Mouse (Mus musculus): ENCODE results near the gene Pald1.
A peak's percentile ranks its signal among the peaks of the same experiment; 100 is the strongest.

The Pald1 gene

DNA sequence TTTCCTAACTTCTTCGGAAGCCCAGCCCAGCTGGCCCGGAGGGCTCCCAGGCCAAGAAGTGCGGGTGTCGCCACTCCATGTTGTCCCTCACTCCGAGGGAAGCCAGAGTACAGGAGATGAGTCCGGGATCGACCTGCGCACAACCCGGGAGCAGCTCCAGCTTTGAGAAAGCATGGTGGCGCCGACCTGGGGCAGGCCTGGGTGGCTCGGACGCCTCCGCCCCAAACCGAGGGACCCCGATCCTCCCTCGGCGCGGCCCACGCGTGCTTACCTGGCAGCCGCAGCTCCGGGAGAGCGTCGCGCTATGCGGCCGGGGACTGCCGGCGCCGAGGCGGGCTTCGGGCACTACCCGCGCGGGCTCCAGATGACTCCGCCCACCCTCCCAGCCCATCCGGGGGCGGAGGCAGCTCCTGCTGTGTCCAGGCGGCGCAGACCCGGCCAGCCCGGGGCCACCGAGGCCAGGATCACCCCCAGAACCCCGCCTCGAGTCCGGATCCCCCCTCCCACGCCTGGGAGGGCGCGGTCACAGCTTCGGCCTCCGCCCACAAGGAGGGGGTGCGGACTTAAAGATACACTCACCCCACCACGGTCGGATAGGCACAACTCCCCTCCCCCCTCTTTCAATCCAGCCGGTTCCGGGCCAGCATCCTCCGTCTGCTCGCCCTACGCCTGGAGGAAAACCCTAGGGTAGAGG lies at the start of gene Pald1:
Pald1 (minus strand) TSS at position 510 of the 694 bp plus-strand sequence.
- peak; percentile 70 to 72 for DNase-seq

DNA sequence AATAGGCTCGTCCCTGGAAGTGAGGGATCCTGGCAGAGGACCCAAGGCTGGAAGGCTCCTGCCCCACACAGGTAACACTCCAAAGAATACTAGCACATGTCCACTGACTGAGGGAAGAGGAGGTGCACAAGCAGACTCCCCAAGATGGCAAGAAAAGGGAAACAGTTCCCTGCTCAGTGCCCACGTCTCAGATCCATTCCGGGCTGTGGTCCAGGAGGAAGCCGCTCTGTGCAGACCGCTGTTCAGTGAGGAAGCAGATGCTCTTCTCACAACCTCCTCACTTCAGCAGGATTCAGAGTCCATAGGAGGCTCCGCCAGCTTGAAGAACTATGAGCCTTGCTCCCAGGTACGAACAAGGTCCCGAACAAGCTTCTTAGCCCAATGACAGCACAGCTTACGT lies 48.0 kb upstream of the Pald1 start:
- DNase-seq = no peak

- no peak for DNase-seq
Measured at GRCm38 (mm10) chr10:61429043-61429442, 45.7 kb upstream of the Pald1 start.

- DNase-seq = no peak
Measured at GRCm38 (mm10) chr10:61428416-61428815, 45.1 kb upstream of the Pald1 start.

DNA sequence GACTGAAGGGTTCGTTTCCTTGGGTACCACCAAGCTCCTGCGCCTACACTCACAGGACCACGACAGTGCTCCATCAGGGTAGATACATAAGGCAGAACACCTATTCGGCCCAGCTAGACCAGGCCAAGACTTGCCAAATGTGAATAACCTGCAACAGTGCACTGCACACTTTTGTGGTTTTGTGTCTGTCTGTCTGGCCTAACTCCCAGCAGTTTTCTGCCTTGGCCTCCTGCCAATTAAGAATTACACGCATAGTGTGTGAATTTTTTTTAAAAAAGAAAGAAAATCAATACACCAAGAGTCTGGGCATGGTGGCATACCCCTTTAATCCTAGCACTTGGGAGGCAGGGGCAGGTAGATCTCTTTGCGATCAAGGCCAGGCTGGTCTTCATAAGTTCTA lies 44.6 kb upstream of the Pald1 start:
- no peak for DNase-seq

- no peak for DNase-seq
Measured at GRCm38 (mm10) chr10:61426251-61426757, 43.0 kb upstream of the Pald1 start.

GRCm38 (mm10) chr10:61425047-61425446 lies 41.7 kb upstream of the Pald1 start:
- no peak for DNase-seq

- DNase-seq = no peak
Measured at GRCm38 (mm10) chr10:61424500-61424899, 41.2 kb upstream of the Pald1 start.

GRCm38 (mm10) chr10:61423289-61423688 lies 40.0 kb upstream of the Pald1 start:
- DNase-seq = peak in 1 of 2 experiments; percentile 26

- no peak for DNase-seq
Measured at GRCm38 (mm10) chr10:61422861-61423260, 39.5 kb upstream of the Pald1 start.

DNA sequence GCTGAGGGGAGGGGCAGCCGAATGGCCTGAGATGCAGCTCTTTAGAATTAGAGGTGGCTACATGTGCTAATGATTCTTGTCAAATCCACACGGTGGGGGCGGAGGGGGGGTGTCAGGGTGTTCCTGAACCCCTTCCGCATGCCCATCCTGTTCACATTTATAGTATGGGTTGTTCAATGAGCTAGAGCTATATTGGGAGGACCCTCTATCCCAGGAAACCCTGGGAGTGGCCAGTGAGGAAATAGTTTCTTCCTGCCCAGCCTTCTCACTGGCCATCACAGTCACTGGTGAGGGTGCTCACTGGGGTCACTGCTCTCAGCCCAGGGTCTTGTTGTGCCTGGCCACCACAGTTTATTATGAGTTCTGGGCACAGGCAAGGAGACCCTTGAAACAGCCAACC lies 36.7 kb upstream of the Pald1 start:
- no peak for DNase-seq

- DNase-seq = no peak
Measured at GRCm38 (mm10) chr10:61419146-61419545, 35.8 kb upstream of the Pald1 start.

DNA sequence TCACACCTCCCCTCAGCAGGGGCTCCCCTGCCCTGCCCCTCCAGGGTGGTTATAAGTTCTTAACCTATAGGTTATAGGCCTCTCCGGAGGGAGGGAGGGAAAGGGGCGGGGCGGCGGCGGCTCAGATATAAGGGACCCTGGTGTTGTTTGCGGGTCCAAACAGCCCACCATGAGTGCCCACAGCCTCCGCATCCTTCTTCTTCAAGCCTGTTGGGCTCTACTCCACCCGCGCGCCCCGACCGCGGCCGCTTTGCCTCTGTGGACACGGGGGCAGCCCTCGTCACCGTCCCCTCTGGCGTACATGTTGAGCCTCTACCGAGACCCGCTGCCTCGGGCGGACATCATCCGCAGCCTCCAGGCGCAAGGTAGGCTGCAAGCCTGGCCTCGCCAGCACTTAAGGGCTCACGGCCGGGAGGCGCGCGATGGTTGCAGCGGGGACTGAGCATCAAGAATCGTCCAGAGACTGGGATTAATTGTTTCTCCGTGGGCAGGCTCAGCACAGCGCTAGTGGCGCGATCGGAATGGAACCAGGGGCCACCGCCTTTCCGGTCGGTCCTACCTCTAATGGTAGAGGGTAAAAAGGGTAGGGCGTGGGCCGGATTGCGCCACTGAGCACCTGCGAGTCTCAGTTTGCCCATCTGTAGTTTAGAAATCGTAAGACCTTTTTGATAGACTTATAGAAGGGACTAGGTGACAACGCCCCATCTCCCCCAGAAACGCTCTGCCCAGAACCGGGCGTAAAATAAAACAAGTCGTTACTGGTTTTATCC lies 35.0 kb upstream of the Pald1 start:
- DNase-seq = no peak

GRCm38 (mm10) chr10:61417672-61418071 lies 34.3 kb upstream of the Pald1 start, which contains the start of gene Nodal:
Nodal (plus strand) TSS chr10:61417972.
- DNase-seq = no peak

DNA sequence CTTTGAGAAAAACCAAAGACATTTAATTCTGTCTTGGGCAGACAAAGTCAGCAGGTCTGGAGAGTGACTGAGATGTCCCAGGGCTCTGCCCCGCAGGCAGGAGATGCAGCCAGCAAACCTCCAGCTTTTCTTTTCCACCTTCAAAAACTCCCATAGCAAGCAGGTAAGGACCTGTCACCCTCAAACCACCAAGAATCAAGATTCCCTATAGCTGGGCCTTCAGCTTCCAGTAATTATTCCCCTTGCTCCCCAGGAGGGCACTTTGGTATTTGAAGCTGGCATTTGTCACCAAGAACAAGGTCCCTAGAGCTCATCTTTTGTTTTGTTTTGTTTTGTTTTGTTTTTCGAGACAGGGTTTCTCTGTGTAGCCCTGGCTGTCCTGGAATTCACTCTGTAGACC lies 33.7 kb upstream of the Pald1 start:
- DNase-seq = no peak

GRCm38 (mm10) chr10:61416561-61416960 lies 33.2 kb upstream of the Pald1 start:
- no peak for DNase-seq

DNA sequence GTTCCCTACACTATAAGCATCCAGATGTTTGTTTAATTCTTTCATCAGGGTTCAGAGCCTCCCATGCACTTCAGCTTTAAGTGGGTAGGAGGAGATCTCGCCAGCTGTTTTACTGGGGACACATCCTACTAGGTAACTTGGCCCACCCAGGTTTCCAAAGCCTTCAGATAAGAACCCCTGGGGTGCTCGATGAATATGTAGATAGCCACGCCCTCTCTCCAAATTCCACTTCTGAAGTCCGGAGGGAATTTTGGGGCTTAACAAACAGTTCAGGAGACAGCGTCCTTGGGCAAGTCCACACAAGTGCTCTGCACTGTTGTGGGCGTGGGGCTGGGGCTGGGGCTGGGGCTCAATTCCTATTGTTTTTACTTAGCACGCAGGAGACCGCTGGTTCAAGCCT lies 32.6 kb upstream of the Pald1 start:
- DNase-seq = no peak

GRCm38 (mm10) chr10:61415240-61415639 lies 31.9 kb upstream of the Pald1 start:
- DNase-seq = no peak

GRCm38 (mm10) chr10:61412910-61413625 lies 29.7 kb upstream of the Pald1 start:
- no peak for DNase-seq

DNA sequence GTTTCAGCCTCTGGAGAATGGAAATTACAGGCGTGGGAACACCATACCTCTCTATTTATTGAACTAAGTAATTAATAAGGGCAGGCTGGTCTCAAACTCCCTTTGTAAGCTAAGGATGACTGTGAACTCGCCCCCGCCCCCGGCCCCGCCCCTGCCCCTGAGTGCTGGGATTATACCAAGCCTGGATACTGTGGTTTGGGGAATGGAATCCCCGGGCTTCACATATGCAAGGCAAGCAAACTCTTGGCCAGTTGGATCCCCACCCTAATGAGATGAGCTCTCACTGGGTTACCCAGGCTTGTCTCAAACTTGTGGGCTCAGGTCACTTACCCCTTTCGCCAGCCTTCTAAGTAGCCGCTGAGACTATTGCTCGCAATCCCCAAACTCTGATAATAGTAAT lies 26.9 kb upstream of the Pald1 start:
- no peak for DNase-seq

- no peak for DNase-seq
Measured at GRCm38 (mm10) chr10:61409776-61410175, 26.4 kb upstream of the Pald1 start.

DNA sequence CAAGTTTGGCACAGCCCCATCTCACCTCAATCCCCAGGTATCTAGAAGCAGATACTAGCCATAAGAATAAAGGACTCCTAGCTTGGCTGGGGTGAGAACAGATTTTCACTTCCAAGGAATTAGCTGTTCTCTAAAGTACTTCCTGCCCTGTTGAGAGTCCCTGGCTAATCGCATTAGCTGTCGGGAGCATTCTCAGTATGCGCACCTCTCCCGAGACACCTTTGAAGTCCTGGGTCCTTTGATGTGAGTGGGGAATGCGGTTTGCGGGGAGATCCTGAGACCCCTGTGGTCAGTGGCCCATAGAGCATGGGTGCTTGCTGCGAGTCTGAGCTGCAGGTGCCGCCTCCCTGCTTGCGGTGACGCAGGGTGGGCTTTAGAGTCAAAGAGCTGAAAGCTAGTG lies 22.6 kb upstream of the Pald1 start:
- DNase-seq = no peak

GRCm38 (mm10) chr10:61402911-61403310 lies 19.6 kb upstream of the Pald1 start:
- DNase-seq = no peak

DNA sequence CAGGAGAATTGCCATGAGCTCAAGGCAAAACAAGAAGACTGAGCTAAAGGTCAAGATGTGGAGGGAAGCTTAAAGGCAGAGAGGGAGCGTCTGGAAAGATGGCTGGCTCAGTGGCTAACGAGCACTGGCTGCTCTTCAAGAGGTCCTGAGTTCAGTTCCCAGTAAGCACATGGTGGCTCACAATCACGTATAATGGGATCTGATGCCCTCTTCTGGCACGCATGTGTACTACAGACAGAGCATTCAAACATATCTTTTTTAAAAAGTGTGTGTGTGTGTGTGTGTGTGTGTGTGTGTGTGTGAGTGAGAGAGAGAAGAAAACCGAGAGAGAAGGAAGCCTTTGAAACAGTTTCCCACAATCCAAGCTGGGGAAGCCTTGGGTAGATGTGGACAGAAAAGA lies 19.1 kb upstream of the Pald1 start:
- no peak for DNase-seq
